In the genomic region with DNA sequence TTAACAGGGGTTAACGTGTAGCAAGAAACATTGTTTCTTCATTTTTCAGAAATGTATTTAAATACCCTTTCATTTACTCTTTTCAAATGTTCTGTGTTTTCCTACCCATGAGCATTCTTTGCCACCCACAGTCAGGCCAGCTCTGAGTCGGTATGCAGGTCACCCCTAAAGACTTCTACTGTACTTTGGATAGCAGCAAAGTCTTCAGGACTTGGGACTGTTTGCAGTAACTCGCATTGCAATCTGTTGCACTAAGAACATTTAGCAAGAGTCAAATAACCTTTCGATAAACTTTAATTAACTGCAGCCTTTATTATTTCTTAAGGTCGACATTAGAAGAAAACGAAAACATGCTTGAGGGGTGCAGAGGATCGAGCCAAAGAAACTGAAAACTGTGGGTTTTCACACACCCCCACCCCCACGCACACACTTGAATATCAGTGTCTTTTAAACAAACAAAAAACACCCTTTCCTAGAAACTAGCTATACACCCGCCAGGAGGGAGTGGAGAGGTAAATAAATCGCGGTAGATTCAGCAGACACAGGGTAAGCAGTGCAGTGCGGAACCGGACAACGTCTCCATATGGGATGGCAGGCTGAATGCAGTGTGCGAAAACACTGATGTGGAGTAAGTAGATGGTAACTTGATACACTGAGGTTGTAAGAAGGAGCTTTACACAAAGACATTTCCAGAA, we compare ENCODE assay signal across 8 mouse cellular contexts. TPM values are rescaled to one million over a fixed set of nuclear protein-coding genes. Genes with fewer than 3 reads are reported as not detected.
A peak's percentile ranks its signal among the peaks of the same experiment; 100 is the strongest.
DNase-seq lines count a peak whose midpoint lies in the region; ATAC-seq and TF ChIP-seq lines count a peak whose summit lies in the region.

No protein-coding gene starts in this region.

- TF ChIP-seq CTCF in layer of hippocampus, adult 2 months (conservative IDR thresholded peaks at IDR 0.05): no peak

- H3K4me2 ChIP-seq in embryonic facial prominence, embryonic 15.5 days (replicated peaks): peak overlapping the region; percentile 73
- peak overlapping the region; percentile 80 for H3K4me2 ChIP-seq in neural tube, embryonic 15.5 days

- H3K36me3 ChIP-seq in embryonic facial prominence, embryonic 15.5 days: no peaks in the 10 kb centered on the region
- H3K36me3 ChIP-seq in limb, embryonic 10.5 days: no peaks in the 10 kb centered on the region
- H3K36me3 ChIP-seq in neural tube, embryonic 15.5 days: no peaks in the 10 kb centered on the region

- peaks cover 24% of the 10 kb centered on the region for H3K4me1 ChIP-seq in embryonic facial prominence, embryonic 15.5 days
- peaks cover 27% of the 10 kb centered on the region for H3K4me1 ChIP-seq in limb, embryonic 10.5 days
- H3K4me1 ChIP-seq in neural tube, embryonic 15.5 days: peaks cover 25% of the 10 kb centered on the region

- intact Hi-C loops in left cerebral cortex, postnatal 14 days (cut with DNase I): loop anchor here (5.0 to 10.0 kb wide), 2 partner anchors 54 to 271 kb away; partner anchors contain the start of gene Cdc37l1

- H3K9me3 ChIP-seq in embryonic facial prominence, embryonic 15.5 days (replicated peaks): no peaks in the 10 kb centered on the region
- H3K9me3 ChIP-seq in limb, embryonic 10.5 days (replicated peaks): no peaks in the 10 kb centered on the region
- H3K9me3 ChIP-seq in neural tube, embryonic 15.5 days (replicated peaks): no peaks in the 10 kb centered on the region

- no peak overlapping the region for H3K9ac ChIP-seq in embryonic facial prominence, embryonic 15.5 days
- no peak overlapping the region for H3K9ac ChIP-seq in neural tube, embryonic 15.5 days (replicated peaks)

- H3K4me3 ChIP-seq in layer of hippocampus, adult 2 months: peak overlapping the region; percentile 89
- peak overlapping the region; percentile 78 for H3K4me3 ChIP-seq in embryonic facial prominence, embryonic 15.5 days (replicated peaks)
- H3K4me3 ChIP-seq in limb, embryonic 10.5 days: peak overlapping the region; percentile 72
- H3K4me3 ChIP-seq in neural tube, embryonic 15.5 days (replicated peaks): peak overlapping the region; percentile 81

- H3K27ac ChIP-seq in layer of hippocampus, adult 2 months: peak overlapping the region; percentile 96; the same call in 1 of the 2 replicates
- H3K27ac ChIP-seq in embryonic facial prominence, embryonic 15.5 days (replicated peaks): peak overlapping the region; percentile 39
- H3K27ac ChIP-seq in limb, embryonic 10.5 days: peak overlapping the region; percentile 96
- peak overlapping the region; percentile 37; the same call in 1 of the 2 replicates for H3K27ac ChIP-seq in neural tube, embryonic 15.5 days (replicated peaks)

- H3K27me3 ChIP-seq in embryonic facial prominence, embryonic 15.5 days: no peaks in the 10 kb centered on the region
- no peaks in the 10 kb centered on the region for H3K27me3 ChIP-seq in limb, embryonic 10.5 days (ENCODE audit: low read depth, poor library complexity, severe bottlenecking)
- no peaks in the 10 kb centered on the region for H3K27me3 ChIP-seq in neural tube, embryonic 15.5 days (replicated peaks)

- DNase-seq in layer of hippocampus, adult 2 months (ENCODE audit: low spot score in 2 of 2): no peak
- no peak for DNase-seq in layer of hippocampus, postnatal 25 days (ENCODE audit: extremely low spot score in 1 of 2, low spot score in 1 of 2)
- DNase-seq in limb, embryonic 10.5 days (ENCODE audit: low spot score): peak; percentile 42
- DNase-seq in retina, embryonic 14.5 days (ENCODE audit: low spot score): no peak
- DNase-seq in left cerebral cortex, postnatal 14 days (ENCODE audit: low spot score in 2 of 2): no peak
- no peak for DNase-seq in frontal cortex, postnatal 36 days (ENCODE audit: low spot score in 2 of 2)

- WGBS in embryonic facial prominence, embryonic 15.5 days: 19% methylated on average over 15 of the region's 15 CpGs
- 57% methylated on average over 15 of the region's 15 CpGs for WGBS in limb, embryonic 10.5 days
- WGBS in neural tube, embryonic 15.5 days: 56% methylated on average over 15 of the region's 15 CpGs

- ATAC-seq in embryonic facial prominence, embryonic 15.5 days (ENCODE audit: insufficient number of reproducible peaks, low FRiP score, low TSS enrichment, low read depth): no peak
- ATAC-seq in neural tube, embryonic 15.5 days (ENCODE audit: low FRiP score): no peak

RNA-seq across cellular contexts. Expression of gene Ak3, which starts 1.7 kb away (rescaled TPM):
- 10 to 100 TPM; 51.5 to 53.0 TPM for total RNA-seq in layer of hippocampus, adult 2 months (2021)
- 10 to 100 TPM; 52.3 to 54.3 TPM for total RNA-seq in layer of hippocampus, postnatal 25 days (2021)
- 85.3 and 88.0 TPM in 2 replicates for polyA plus RNA-seq in embryonic facial prominence, embryonic 15.5 days (2015; fragmentation: Nextera tagmentation; extraction: Ambion mirVana)
- polyA plus RNA-seq in limb, embryonic 10.5 days (2016; fragmentation: Nextera tagmentation; extraction: Ambion mirVana): 64.1 and 69.6 TPM in 2 replicates
- polyA plus RNA-seq in neural tube, embryonic 15.5 days (2015; fragmentation: Nextera tagmentation; extraction: Ambion mirVana): 66.1 and 69.8 TPM in 2 replicates
- total RNA-seq in left cerebral cortex, postnatal 14 days (2021): 10 to 100 TPM; 52.3 to 53.2 TPM

RNA-seq across cellular contexts. Expression of gene Rcl1, which starts 55.1 kb away (rescaled TPM):
- total RNA-seq in layer of hippocampus, adult 2 months (2021): 10 to 100 TPM; 19.3 to 22.0 TPM
- 10 to 100 TPM; 17.6 to 18.8 TPM for total RNA-seq in layer of hippocampus, postnatal 25 days (2021)
- polyA plus RNA-seq in embryonic facial prominence, embryonic 15.5 days (2015; fragmentation: Nextera tagmentation; extraction: Ambion mirVana): 47.1 and 48.3 TPM in 2 replicates
- 84.4 and 105 TPM in 2 replicates for polyA plus RNA-seq in limb, embryonic 10.5 days (2016; fragmentation: Nextera tagmentation; extraction: Ambion mirVana)
- polyA plus RNA-seq in neural tube, embryonic 15.5 days (2015; fragmentation: Nextera tagmentation; extraction: Ambion mirVana): 41.0 and 49.0 TPM in 2 replicates
- total RNA-seq in left cerebral cortex, postnatal 14 days (2021): 10 to 100 TPM; 12.7 to 15.6 TPM

RNA-seq across cellular contexts. Expression of gene Cdc37l1, which starts 56.0 kb away (rescaled TPM):
- 100 to 1,000 TPM; 105 to 114 TPM for total RNA-seq in layer of hippocampus, adult 2 months (2021)
- 100 to 1,000 TPM in 1 of 2 experiments, 10 to 100 TPM in 1; 96.4 to 101 TPM for total RNA-seq in layer of hippocampus, postnatal 25 days (2021)
- polyA plus RNA-seq in embryonic facial prominence, embryonic 15.5 days (2015; fragmentation: Nextera tagmentation; extraction: Ambion mirVana): 37.1 and 38.6 TPM in 2 replicates
- polyA plus RNA-seq in limb, embryonic 10.5 days (2016; fragmentation: Nextera tagmentation; extraction: Ambion mirVana): 31.1 and 40.5 TPM in 2 replicates
- polyA plus RNA-seq in neural tube, embryonic 15.5 days (2015; fragmentation: Nextera tagmentation; extraction: Ambion mirVana): 44.0 and 46.7 TPM in 2 replicates
- 10 to 100 TPM; 81.8 to 83.5 TPM for total RNA-seq in left cerebral cortex, postnatal 14 days (2021)

Comparison
In these comparisons a context has a peak if more than half of its experiments do, and no peak if none do; other contexts are left out.
1. H3K27ac ChIP-seq: peak in every context shown above with its lines; median percentile 96 in layer of hippocampus, adult 2 months; 96 in limb, embryonic 10.5 days; 39 in embryonic facial prominence, embryonic 15.5 days; 37 in neural tube, embryonic 15.5 days.